Mouse (Mus musculus) bone marrow, adult 2 months (tissue): ENCODE data around the gene Reck. TPM values are rescaled to one million over a fixed set of nuclear protein-coding genes. Genes with fewer than 3 reads are reported as not detected.

Experiments used
- H3K27ac ChIP-seq: fragments of 200-500 bp; 2 replicates; pipeline ENCODE4 v1.5.1; 2012; ENCODE audit warnings: low read depth, mild to moderate bottlenecking, control low read depth, inconsistent platforms, low read length; ENCODE audit not compliant: control insufficient read depth, poor library complexity, insufficient read depth
- H3K4me1 ChIP-seq: fragments of 200-500 bp; 2 replicates; pipeline ENCODE4 v1.6.1; 2011; ENCODE audit warnings: low read length; ENCODE audit not compliant: control insufficient read depth, insufficient read depth
- H3K4me3 ChIP-seq: fragments of 200-500 bp; replicated peaks from 2 replicates; pipeline ENCODE3; 2011; ENCODE audit warnings: mild to moderate bottlenecking, low read depth, low read length, control low read depth; ENCODE audit not compliant: control insufficient read depth
- CTCF ChIP-seq: fragments of 200-500 bp; IDR thresholded peaks from 2 replicates; pipeline ENCODE4 v1.5.1; 2011; ENCODE audit warnings: low read length, control low read depth; ENCODE audit not compliant: control insufficient read depth, insufficient read depth
- POLR2A ChIP-seq: fragments of 200-500 bp; IDR thresholded peaks from 2 replicates; pipeline ENCODE4 v1.6.1; 2011; ENCODE audit warnings: low read depth, mild to moderate bottlenecking, control low read depth, low read length, borderline replicate concordance; ENCODE audit not compliant: control insufficient read depth
- WGBS: fragments of 180-500 bp; shearing (Covaris S2); methylation state at CpG from one replicate; pipeline ENCODE4 v1.1.7; 2018; 5-methylcytosine and 5-hydroxymethylcytosine counted together
- polyA plus RNA-seq: library from polyadenylated mRNA; stranded (reverse); fragments of >200 nt; gene quantifications from 2 replicates; pipeline ENCODE4 v1.2.4, GENCODE M21; 2011; ENCODE audit warnings: low replicate concordance; ENCODE audit not compliant: missing spikeins, insufficient read depth, insufficient read length

Reck gene
- polyA plus RNA-seq, 1 experiment: 2.9 TPM

- TF ChIP-seq CTCF (no peak), POLR2A (no peak)
- no peak overlapping the region for H3K27ac ChIP-seq
Measured at GRCm38 (mm10) chr4:43878121-43878776, 2.9 kb downstream of the Reck start.

GRCm38 (mm10) chr4:43879566-43879965 lies 4.2 kb downstream of the Reck start:
- WGBS: 85% methylated on average over 6 of the region's 6 CpGs
- Histone ChIP-seq H3K27ac (no peak overlapping the region), H3K4me3 (no peak overlapping the region), H3K4me1 (no peaks in the 10 kb centered on the region)
- TF ChIP-seq CTCF: no peak
- no peak for TF ChIP-seq POLR2A

More at GRCm38 (mm10) chr4:43878121-43878776, 2.9 kb downstream of the Reck start:
- WGBS: 48% methylated on average over 5 of the region's 5 CpGs
- H3K4me3 ChIP-seq: no peak overlapping the region
- H3K4me1 ChIP-seq: no peaks in the 10 kb centered on the region

- 70% methylated on average over 4 of the region's 4 CpGs for WGBS
- no peaks in the 10 kb centered on the region for H3K4me1 ChIP-seq
- no peak overlapping the region for H3K27ac ChIP-seq
- TF ChIP-seq POLR2A (no peak), CTCF (no peak)
- no peak overlapping the region for H3K4me3 ChIP-seq
Measured at GRCm38 (mm10) chr4:43884196-43884595, 8.9 kb downstream of the Reck start.

GRCm38 (mm10) chr4:43891247-43891646 lies 15.9 kb downstream of the Reck start:
- Histone ChIP-seq H3K4me1 (no peaks in the 10 kb centered on the region), H3K4me3 (no peak overlapping the region), H3K27ac (no peak overlapping the region)
- WGBS: 68% methylated on average over 3 of the region's 3 CpGs
- TF ChIP-seq POLR2A (no peak), CTCF (no peak)

- no peak overlapping the region for H3K27ac ChIP-seq
- TF ChIP-seq POLR2A (no peak), CTCF (no peak)
- no peak overlapping the region for H3K4me3 ChIP-seq
- H3K4me1 ChIP-seq: peaks cover 1% of the 10 kb centered on the region; the same call in 1 of the 2 replicates
Measured at GRCm38 (mm10) chr4:43897209-43897608, 21.9 kb downstream of the Reck start.

GRCm38 (mm10) chr4:43899197-43899596 lies 23.9 kb downstream of the Reck start:
- no peak overlapping the region for H3K27ac ChIP-seq
- 13% methylated on average over 8 of the region's 8 CpGs for WGBS
- peaks cover 1% of the 10 kb centered on the region; the same call in 1 of the 2 replicates for H3K4me1 ChIP-seq
- no peak overlapping the region for H3K4me3 ChIP-seq
- no peak for TF ChIP-seq POLR2A
- no peak for TF ChIP-seq CTCF

- H3K4me3 ChIP-seq: no peak overlapping the region
- no peak for TF ChIP-seq CTCF
- TF ChIP-seq POLR2A: no peak
- 8% methylated on average over 7 of the region's 7 CpGs for WGBS
- peaks cover 1% of the 10 kb centered on the region; the same call in 1 of the 2 replicates for H3K4me1 ChIP-seq
- H3K27ac ChIP-seq: no peak overlapping the region
Measured at GRCm38 (mm10) chr4:43903690-43904089, 28.4 kb downstream of the Reck start.

GRCm38 (mm10) chr4:43906443-43906842 lies 31.1 kb downstream of the Reck start:
- WGBS: 15% methylated on average over 6 of the region's 6 CpGs
- no peak overlapping the region for H3K27ac ChIP-seq
- no peaks in the 10 kb centered on the region for H3K4me1 ChIP-seq
- TF ChIP-seq CTCF (peak; percentile 31; the same call in 1 of the 2 replicates), POLR2A (no peak)
- H3K4me3 ChIP-seq: no peak overlapping the region

- H3K4me3 ChIP-seq: no peak overlapping the region
- no peak overlapping the region for H3K27ac ChIP-seq
- 90% methylated on average over 5 of the region's 5 CpGs for WGBS
- no peaks in the 10 kb centered on the region for H3K4me1 ChIP-seq
- no peak for TF ChIP-seq POLR2A
- no peak for TF ChIP-seq CTCF
Measured at GRCm38 (mm10) chr4:43918221-43918620, 42.9 kb downstream of the Reck start.
